Mouse (Mus musculus) urinary bladder, postnatal 36 days (tissue): Measurements from ENCODE around the gene Hsd3b6.
"Not testable (repeated sequence)": the region's sequence is repeated elsewhere in the genome, so short reads cannot be mapped to it uniquely, and the experiment has no call there.

Experiments used
- DNase-seq, 2 experiments: peaks; one replicate each; pipeline ENCODE4 v3.0.0; 2022; ENCODE audit warnings: low spot score in 2 of 2, mixed read lengths in 1 of 2

Gene Hsd3b6

DNA sequence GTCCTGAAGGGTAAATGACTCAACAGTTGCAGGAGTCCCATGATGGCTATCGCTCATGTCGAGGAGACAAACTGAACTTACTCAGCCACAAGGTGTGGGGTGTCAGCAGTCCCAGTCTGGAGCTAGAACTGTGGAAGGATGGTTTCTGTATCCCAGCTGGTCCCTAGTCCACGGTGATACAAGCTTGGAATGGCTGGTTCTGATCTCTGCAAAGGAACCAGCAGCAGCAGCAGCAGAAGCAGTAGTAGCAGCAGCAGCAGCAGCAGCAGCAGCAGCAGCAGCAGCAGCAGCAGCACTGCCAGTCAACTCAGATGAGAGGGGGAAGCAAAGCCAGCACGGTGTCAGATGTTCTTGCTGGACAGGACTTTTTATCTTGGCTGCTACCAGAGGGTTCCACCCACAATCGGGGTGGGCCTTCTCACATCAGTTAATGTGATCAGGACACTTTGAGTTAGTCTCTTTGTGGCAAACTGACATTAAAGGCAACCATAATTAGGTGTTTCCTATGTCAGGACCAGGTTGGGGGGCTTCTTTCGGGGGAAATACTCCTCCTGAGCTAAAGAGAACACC is at the start of gene Hsd3b6:
TSS of gene Hsd3b6 (minus strand) at position 343 of the 570 bp plus-strand sequence.
- no peak for DNase-seq

DNA sequence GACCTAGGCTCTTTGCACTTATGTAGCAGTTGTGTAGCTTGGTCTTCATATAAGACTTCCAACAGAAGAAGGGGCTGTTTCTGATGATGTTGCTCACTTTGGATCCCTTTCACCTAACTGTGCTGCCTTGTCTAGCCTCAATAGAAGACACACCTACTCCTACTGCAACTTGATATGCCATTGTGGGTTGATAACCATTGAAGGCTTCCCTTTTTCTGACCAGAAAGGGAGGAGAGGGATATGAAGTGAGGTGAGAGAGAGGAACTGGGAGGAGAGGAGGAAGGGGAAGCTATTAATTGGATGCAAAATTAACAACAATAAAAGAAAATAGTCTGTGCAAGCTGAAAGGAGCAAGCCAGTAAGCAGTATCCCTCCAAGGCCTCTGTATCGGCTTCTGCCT is 48.6 kb upstream of the Hsd3b6 start:
- DNase-seq = no peak

DNA sequence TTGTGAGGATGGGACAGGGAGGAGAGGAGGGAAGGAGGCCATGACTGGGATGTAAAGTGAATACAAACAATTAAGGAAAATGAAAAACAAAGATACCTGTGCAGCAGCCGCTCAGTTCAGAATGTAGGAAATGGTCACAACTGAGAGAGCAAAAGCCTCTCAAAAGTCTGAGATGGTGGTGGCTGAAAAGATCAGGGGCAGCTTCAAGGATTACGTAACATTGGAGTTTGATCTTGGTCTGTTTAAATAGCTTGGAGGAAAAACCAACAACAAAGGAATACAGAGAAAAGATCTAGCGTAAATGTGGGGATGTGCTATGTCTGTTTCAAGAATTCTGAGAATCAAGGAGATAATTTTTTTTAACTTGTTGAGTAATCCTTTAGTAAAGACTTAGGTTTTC is 45.3 kb upstream of the Hsd3b6 start, which contains the start of gene Hsd3b1:
TSS of gene Hsd3b1 (minus strand) at position 219 of the 400 bp plus-strand sequence.
- no peak for DNase-seq

- DNase-seq = no peak
Measured at GRCm38 (mm10) chr3:98858051-98858450, 43.8 kb upstream of the Hsd3b6 start.

GRCm38 (mm10) chr3:98856892-98857291 is 42.6 kb upstream of the Hsd3b6 start:
- DNase-seq = no peak

- no peak for DNase-seq
Measured at GRCm38 (mm10) chr3:98855160-98855559, 40.9 kb upstream of the Hsd3b6 start.

- no peak for DNase-seq
Measured at GRCm38 (mm10) chr3:98853685-98854084, 39.4 kb upstream of the Hsd3b6 start.

DNA sequence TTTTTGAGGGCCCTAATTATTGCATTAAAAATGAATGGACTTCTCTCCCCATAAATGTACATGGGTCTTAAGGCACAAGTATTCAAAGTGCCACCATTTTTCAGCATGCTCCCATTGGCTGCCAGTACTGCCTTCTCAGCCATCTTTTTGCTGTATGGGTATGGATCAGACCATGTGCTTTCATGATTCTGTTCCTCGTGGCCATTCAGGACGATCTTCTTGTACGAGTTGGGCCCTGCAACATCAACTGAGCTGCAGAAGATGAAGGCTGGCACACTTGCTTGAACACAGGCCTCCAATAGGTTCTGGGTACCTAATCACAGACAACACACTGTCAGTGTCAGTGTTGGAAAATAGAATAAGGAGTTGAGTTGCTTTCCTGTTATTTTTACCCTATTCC is 38.8 kb upstream of the Hsd3b6 start:
- DNase-seq = no peak

DNA sequence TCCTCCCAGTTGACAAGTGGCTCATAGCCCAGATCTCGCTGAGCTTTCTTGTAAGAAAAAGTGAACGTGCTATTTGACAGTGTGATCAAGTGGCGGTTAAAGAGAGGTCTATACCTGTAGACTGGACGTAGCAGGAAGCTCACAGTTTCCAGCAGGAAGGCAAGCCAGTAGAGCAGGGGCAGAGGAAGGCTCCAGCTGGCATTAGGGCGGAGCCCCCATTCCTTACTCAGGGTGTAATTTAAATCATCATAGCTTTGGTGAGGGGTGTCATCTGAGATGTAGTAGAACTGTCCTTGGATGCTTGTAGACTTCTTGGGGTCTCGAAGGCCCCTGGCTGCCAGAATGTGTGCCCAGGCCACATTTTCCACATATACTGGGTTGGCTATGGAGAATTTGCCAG is 38.4 kb upstream of the Hsd3b6 start:
- no peak for DNase-seq

DNA sequence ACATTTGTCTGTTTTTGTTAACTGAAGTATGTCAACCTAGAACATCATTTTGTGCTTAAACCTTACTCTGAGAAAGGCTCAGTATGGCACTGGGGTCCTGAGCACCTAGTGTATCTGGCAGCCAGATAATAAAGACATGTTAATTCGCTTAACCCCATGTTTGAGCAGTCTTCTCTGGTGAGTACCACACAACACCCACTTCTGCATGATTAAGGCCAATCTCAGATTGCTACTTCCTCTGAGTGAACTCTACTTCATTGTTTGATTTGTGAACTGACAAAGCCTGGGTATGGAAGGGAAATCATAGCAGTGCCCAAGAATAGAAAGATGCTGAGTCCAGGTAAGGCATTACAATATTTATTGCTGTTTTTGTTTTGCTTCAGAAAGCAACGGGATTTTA is 37.6 kb upstream of the Hsd3b6 start:
- no peak for DNase-seq

DNA sequence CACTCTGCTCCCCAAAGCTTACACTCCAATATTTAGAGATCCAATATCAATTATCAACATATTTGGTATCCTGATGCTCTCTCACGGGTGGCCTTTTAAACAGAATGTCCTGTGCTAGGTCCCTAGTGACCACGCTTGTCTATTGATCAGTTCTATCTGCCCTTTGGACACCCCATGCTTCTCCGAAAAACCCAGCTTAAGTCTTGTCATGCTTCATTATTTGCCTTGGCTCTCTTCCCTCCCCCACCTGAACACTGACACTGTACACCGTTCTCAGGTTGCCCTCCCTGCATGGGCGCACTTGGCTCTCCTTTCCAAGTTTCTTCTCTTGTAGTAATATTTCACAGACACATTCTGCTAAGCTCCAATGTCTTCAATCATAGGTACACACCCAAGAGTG is 36.0 kb upstream of the Hsd3b6 start:
- DNase-seq = no peak

DNA sequence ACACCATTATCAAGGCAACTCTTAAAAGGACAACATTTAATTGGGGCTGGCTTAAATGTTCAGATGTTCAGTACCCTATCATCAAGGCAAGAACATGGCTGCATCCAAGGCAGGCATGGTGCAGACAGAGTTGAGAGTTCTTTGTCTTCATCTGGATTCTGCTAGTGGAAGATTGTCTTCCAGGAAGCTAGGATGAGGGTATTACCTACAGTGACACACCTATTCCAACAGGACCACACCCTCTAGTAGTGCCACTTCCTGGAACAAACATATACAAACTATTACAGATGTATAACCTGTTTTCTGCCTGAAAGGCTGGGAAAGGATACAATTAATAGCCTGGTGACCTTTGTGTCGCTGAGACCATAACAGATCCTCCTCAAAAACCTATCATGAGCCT is 34.7 kb upstream of the Hsd3b6 start:
- DNase-seq = no peak

DNA sequence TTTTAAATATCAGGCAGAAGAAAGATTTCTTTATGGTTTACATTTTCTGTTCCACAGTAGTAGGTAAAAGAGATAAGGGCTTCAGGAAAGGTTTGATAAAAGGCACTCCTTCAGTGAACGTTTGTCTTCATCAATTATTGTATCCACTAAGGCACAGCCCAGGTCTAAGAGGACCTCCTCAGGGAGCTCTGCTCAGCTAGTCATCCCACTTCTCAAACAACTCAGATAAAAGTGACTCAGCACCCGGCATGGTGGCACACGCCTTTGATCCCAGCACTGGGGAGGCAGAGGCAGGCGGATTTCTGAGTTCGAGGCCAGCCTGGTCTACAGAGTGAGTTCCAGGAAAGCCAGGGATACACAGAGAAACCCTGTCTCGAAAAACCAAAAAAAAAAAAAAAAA is 1.6 kb downstream of the Hsd3b6 start:
- not testable (repeated sequence) for DNase-seq

DNA sequence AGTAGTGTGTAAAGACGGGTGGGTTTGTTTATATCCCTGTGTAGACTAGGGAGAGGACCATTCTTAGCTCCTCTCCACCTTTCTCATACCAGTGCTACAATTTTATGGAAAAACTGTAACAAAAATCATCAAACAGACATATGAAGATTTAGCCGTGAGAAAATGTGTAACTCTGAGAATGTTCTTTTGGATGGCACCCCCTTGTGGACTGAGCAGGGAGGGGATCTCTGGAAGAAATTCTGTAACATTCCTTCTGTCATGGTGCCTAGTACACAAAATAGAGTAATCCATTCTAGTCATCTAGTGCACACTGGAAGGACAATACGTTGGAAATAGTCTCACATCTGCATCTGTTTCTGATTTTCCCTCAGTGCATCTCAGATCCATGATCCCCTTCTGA is 9.2 kb downstream of the Hsd3b6 start:
- not testable (repeated sequence) for DNase-seq

- DNase-seq = no peak
Measured at GRCm38 (mm10) chr3:98786551-98786950, 27.7 kb downstream of the Hsd3b6 start.

- no peak for DNase-seq
Measured at GRCm38 (mm10) chr3:98782181-98782868, 31.9 kb downstream of the Hsd3b6 start.

GRCm38 (mm10) chr3:98780921-98781320 is 33.3 kb downstream of the Hsd3b6 start:
- DNase-seq = no peak

DNA sequence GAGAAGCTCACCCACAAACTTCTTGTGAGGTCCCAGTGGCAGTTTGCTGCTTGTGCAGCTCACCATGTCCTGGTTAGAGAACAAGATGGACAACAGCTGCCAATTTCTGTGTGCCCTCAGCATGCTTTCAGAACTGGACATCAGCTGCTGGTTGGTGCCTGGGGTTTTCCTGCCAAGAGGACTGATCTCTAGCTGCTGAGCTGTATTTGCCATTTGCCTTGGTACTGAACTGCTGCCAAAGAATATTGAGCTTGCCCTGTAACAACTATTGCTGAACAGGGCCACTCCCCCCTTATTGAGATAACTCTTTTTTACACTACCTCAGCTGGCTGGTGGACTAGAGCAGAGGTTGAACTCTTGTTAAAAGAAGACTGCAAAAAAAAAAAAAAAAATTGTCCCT is 50.1 kb downstream of the Hsd3b6 start:
- DNase-seq = no peak

GRCm38 (mm10) chr3:98756836-98757235 is 57.4 kb downstream of the Hsd3b6 start:
- no peak for DNase-seq
